Mouse (Mus musculus) embryonic stem cell, embryonic (primary cell): ENCODE measurements around the gene Prx.

Experiments used
- CTCF ChIA-PET, 4 experiments: fragments of 300-600 bp in 2 of 4; fragments of 350-600 bp in 2 of 4; sonication (Branson Sonifier 250); formaldehyde crosslinking; loops; one replicate each; lab custom pipeline; 2022; ENCODE audit warnings: inconsistent platforms in 2 of 4; lab: Charles Lee
- POLR2A ChIA-PET, 4 experiments: fragments of 300-600 bp in 2 of 4; fragments of 350-600 bp in 2 of 4; sonication (Branson Sonifier 250); formaldehyde crosslinking; loops; one replicate each; lab custom pipeline; 2022; ENCODE audit warnings: antibody characterized with exemption in 4 of 4, inconsistent platforms in 1 of 4; lab: Charles Lee

The Prx gene

DNA sequence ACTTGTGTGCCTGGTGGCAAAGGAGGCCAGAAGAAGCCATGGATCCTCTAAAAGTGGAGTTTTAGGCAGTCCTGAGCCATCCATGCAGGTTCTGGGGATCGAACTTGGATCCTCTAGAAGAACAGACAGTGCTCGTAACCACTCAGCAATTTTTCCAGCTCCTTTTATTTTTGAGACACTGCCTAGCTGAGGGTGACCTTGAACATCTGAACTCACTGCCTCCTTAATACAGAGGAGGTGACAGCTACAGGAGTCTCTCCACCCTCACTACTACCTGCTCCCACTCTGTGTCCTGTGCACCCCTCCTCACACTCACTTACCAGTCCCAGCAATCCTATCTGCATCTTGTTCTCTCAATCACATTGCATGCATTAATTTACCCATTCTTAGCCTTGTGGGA is 23.5 kb upstream of the Prx start:
- CTCF ChIA-PET = interaction anchor here (0.6 to 3.3 kb wide), 10 partner anchors 13 to 286 kb away, joined by 3 to 73 read pairs (median 4); partner anchors contain the start of gene Sertad1 (in 1 of the 4)
- POLR2A ChIA-PET = interaction anchor here in 3 of 4 experiments (1.2 to 5.1 kb wide), 13 partner anchors 10 to 143 kb away, joined by 3 to 179 read pairs (median 12); partner anchors contain the start of gene Sertad1 (in 3 of the 3)

- POLR2A ChIA-PET = interaction anchor here (0.6 to 5.1 kb wide), 15 partner anchors 10 to 144 kb away, joined by 3 to 179 read pairs (median 5); partner anchors contain the start of genes Sertad1 (in 3 of the 4) and Prx (in 1 of the 4)
- CTCF ChIA-PET = interaction anchor here (0.5 to 3.3 kb wide), 10 partner anchors 13 to 51 kb away, joined by 3 to 73 read pairs (median 4); partner anchors contain the start of genes Blvrb (in 1 of the 4), Sertad1 (in 1 of the 4) and Sptbn4 (in 1 of the 4)
Measured at GRCm38 (mm10) chr7:27476098-27476635, 23.0 kb upstream of the Prx start.

GRCm38 (mm10) chr7:27478561-27478960 is 20.6 kb upstream of the Prx start:
- ChIA-PET CTCF (interaction anchor here in 1 of 4 experiments (5.1 kb wide), 1 partner anchor 13 kb away, joined by 25 read pairs; no protein-coding TSS in a partner anchor), POLR2A (interaction anchor here in 3 of 4 experiments (0.6 to 17.5 kb wide), 5 partner anchors 8 to 25 kb away, joined by 3 to 551 read pairs (median 3); partner anchors contain the start of genes Prx (in 2 of the 3) and Sertad1 (in 2 of the 3))

- ChIA-PET POLR2A (interaction anchor here in 3 of 4 experiments (1.0 to 17.5 kb wide), 5 partner anchors 11 to 24 kb away, joined by 3 to 551 read pairs (median 5); partner anchors contain the start of gene Prx (in 2 of the 3)), CTCF (interaction anchor here in 1 of 4 experiments (0.6 to 5.1 kb wide), 4 partner anchors 11 to 59 kb away, joined by 3 to 25 read pairs (median 4); no protein-coding TSS in a partner anchor)
Measured at GRCm38 (mm10) chr7:27479750-27480149, 19.4 kb upstream of the Prx start.

GRCm38 (mm10) chr7:27480506-27480905 is 18.6 kb upstream of the Prx start:
- POLR2A ChIA-PET = interaction anchor here in 3 of 4 experiments (0.6 to 17.5 kb wide), 13 partner anchors 8 to 49 kb away, joined by 3 to 551 read pairs (median 4); partner anchors contain the start of gene Prx (in 2 of the 3)
- CTCF ChIA-PET = interaction anchor here in 2 of 4 experiments (0.7 to 5.1 kb wide), 7 partner anchors 10 to 47 kb away, joined by 3 to 25 read pairs (median 4); no protein-coding TSS in a partner anchor

DNA sequence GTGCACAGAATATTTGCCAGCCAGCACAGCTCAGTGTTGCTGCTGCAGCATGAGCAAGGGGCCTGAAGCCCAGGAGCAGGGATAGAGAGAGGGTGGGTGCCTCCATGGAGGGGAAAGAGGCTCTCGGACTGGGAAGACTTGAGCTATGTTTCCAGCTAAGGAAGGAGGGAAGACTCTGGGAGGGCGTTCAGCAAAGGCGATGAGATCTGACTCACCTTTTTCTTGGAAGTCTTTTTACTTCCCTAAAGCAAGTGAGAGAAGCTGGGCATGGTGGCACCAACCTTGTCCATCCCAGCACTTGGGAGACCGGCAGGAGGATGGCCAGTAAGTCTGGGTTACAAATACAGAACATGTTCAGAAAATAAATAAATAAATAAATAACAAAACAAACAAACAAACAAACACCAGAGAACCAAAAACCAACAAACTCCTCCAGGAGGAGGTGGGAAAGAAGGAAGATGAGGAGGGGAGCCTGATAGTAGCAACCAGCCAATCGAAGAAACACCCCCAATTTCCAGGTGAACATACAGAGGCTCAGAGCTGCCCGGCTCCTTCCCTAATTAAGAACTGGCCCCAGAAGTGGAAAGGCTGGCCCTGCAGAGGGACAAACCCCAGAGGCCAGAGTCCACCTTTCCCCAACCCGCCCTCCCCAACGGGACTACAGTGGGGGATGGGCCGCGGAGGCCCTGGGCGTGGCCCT is 18.0 kb upstream of the Prx start:
- POLR2A ChIA-PET = interaction anchor here (0.6 to 17.5 kb wide), 16 partner anchors 8 to 48 kb away, joined by 3 to 551 read pairs (median 4); partner anchors contain the start of genes Prx (in 2 of the 4) and Sertad3 (in 1 of the 4)

GRCm38 (mm10) chr7:27481627-27481969 is 17.5 kb upstream of the Prx start:
- ChIA-PET CTCF (interaction anchor here in 2 of 4 experiments (0.6 to 5.1 kb wide), 5 partner anchors 9 to 52 kb away, joined by 3 to 25 read pairs (median 5); no protein-coding TSS in a partner anchor), POLR2A (interaction anchor here (0.6 to 17.5 kb wide), 12 partner anchors 7 to 699 kb away, joined by 3 to 551 read pairs (median 4); partner anchors contain the start of genes Prx (in 2 of the 4) and Sertad3 (in 1 of the 4))

More for the DNA sequence above, 18.0 kb upstream of the Prx start:
- CTCF ChIA-PET = interaction anchor here in 2 of 4 experiments (0.6 to 5.1 kb wide), 9 partner anchors 10 to 52 kb away, joined by 3 to 25 read pairs (median 4); no protein-coding TSS in a partner anchor

GRCm38 (mm10) chr7:27483860-27484259 is 15.3 kb upstream of the Prx start:
- CTCF ChIA-PET = interaction anchor here in 2 of 4 experiments (0.8 to 5.2 kb wide), 2 partner anchors 9 to 43 kb away, joined by 3 to 62 read pairs (median 6); no protein-coding TSS in a partner anchor
- POLR2A ChIA-PET = interaction anchor here in 3 of 4 experiments (0.7 to 17.5 kb wide), 15 partner anchors 8 to 1435 kb away, joined by 3 to 551 read pairs (median 4); partner anchors contain the start of genes Prx (in 2 of the 3), Sertad3 (in 2 of the 3), Shkbp1 (in 1 of the 3) and Zfp607b (in 1 of the 3)

- CTCF ChIA-PET = interaction anchor here (0.6 to 5.5 kb wide), 38 partner anchors 10 to 1255 kb away, joined by 3 to 62 read pairs (median 4); partner anchors contain the start of genes Mrps12 (in 1 of the 4), Prx (in 1 of the 4), Sars2 (in 1 of the 4) and Sertad3 (in 1 of the 4)
- POLR2A ChIA-PET = interaction anchor here (0.7 to 17.5 kb wide), 127 partner anchors 7 to 1834 kb away, joined by 3 to 551 read pairs (median 5); partner anchors contain the start of genes Prx (in 3 of the 4), Sertad3 (in 3 of the 4), Akt2 (in 2 of the 4) and Blvrb (in 2 of the 4)
Measured at GRCm38 (mm10) chr7:27486102-27486769, 12.9 kb upstream of the Prx start.

GRCm38 (mm10) chr7:27486770-27487697 is 12.1 kb upstream of the Prx start, which contains the start of gene Sertad1:
Gene Sertad1, plus strand, starts transcription at chr7:27486910.
- POLR2A ChIA-PET = interaction anchor here (0.6 to 17.5 kb wide), 145 partner anchors 8 to 1835 kb away, joined by 3 to 551 read pairs (median 5); partner anchors contain the start of genes Prx (in 3 of the 4), Sertad3 (in 3 of the 4), Akt2 (in 2 of the 4) and Blvrb (in 2 of the 4)

GRCm38 (mm10) chr7:27487740-27488268 is 11.3 kb upstream of the Prx start:
- CTCF ChIA-PET = interaction anchor here (0.6 to 5.5 kb wide), 12 partner anchors 8 to 186 kb away, joined by 3 to 62 read pairs (median 9); partner anchors contain the start of genes Sertad3 (in 1 of the 4) and Ttc9b (in 1 of the 4)
- POLR2A ChIA-PET = interaction anchor here (0.7 to 17.5 kb wide), 55 partner anchors 9 to 870 kb away, joined by 3 to 551 read pairs (median 6); partner anchors contain the start of genes Sertad3 (in 3 of the 4), Akt2 (in 2 of the 4), Blvrb (in 2 of the 4) and Prx (in 2 of the 4)

More at GRCm38 (mm10) chr7:27486770-27487697, 12.1 kb upstream of the Prx start, which contains the start of gene Sertad1:
- CTCF ChIA-PET = interaction anchor here (0.6 to 5.5 kb wide), 41 partner anchors 9 to 1255 kb away, joined by 3 to 62 read pairs (median 4); partner anchors contain the start of genes Mrps12 (in 1 of the 4), Prx (in 1 of the 4), Sars2 (in 1 of the 4) and Sertad3 (in 1 of the 4)

DNA sequence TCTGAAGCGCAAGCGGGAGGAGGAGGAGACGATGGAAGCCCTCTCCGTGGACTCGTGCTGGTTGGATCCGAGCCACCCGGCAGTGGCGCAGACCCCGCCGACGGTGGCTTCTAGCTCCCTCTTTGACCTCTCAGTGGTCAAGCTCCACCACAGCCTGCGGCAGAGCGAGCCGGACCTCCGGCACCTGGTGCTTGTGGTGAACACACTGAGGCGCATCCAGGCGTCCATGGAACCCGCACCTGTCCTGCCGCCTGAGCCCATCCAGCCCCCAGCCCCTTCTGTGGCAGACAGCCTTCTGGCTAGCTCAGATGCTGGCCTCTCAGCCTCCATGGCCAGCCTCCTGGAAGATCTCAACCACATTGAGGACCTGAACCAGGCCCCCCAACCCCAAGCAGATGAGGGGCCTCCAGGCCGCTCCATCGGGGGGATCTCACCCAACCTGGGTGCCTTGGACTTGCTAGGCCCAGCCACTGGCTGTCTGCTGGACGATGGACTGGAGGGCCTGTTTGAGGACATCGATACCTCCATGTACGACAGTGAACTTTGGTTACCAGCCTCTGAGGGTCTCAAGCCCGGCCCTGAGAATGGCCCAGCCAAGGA is 9.8 kb upstream of the Prx start:
- ChIA-PET POLR2A (interaction anchor here in 3 of 4 experiments (0.6 to 17.5 kb wide), 23 partner anchors 8 to 179 kb away, joined by 3 to 551 read pairs (median 5); partner anchors contain the start of genes Prx (in 2 of the 3), 2310022A10Rik (in 1 of the 3), Akt2 (in 1 of the 3) and Pld3 (in 1 of the 3)), CTCF (interaction anchor here (0.6 to 5.5 kb wide), 7 partner anchors 14 to 61 kb away, joined by 3 to 131 read pairs (median 5); partner anchors contain the start of gene Prx (in 1 of the 4))

- CTCF ChIA-PET = interaction anchor here (0.5 to 5.5 kb wide), 61 partner anchors 9 to 1390 kb away, joined by 3 to 131 read pairs (median 6); partner anchors contain the start of genes Blvrb (in 1 of the 4), Coq8b (in 1 of the 4), Prx (in 1 of the 4) and Sertad3 (in 1 of the 4)
- POLR2A ChIA-PET = interaction anchor here (0.6 to 17.5 kb wide), 63 partner anchors 9 to 889 kb away, joined by 3 to 551 read pairs (median 5); partner anchors contain the start of genes Prx (in 3 of the 4), Sertad3 (in 3 of the 4), Akt2 (in 2 of the 4) and Blvrb (in 1 of the 4)
Measured at GRCm38 (mm10) chr7:27490227-27490542, 8.9 kb upstream of the Prx start.
